Mouse (Mus musculus) v-Abl transformed pro-B cells (cell line): Measurements from ENCODE around the gene Itsn1.

Source experiments
- in situ Hi-C, 2 experiments: fragments of 400-800 bp; cut with MboI; formaldehyde crosslinking; loops; one replicate each; pipeline ENCODE4 v1.15.1; 2025; ENCODE audit not compliant: unreplicated experiment in 2 of 2

Itsn1 gene

DNA sequence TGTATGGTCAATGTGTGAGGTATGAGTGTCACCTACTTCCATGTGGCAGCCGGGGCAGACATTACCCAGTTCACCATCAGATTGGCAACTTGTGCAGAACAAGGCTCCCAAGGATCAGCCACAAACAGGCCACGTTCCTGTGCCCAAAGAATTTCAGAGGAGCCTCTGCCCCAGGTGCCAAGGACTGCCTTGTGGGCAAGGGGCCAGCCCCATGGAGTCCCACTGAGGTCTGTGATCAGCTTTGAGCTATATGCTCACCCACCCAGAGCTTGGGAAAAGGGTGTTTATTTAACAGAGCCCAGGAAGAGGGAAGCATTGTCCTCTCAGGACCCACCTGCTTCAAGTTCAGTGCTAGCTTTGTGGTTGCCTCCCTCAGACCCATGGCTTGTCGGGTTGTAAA is 159.3 kb downstream of the Itsn1 start:
- in situ Hi-C loops = loop anchor here (5.0 kb wide), 1 partner anchor 166 kb away; no protein-coding TSS in a partner anchor

GRCm38 (mm10) chr16:91889831-91890230 is 160.8 kb downstream of the Itsn1 start:
- in situ Hi-C loops = loop anchor here (5.0 kb wide), 1 partner anchor 168 kb away; no protein-coding TSS in a partner anchor

DNA sequence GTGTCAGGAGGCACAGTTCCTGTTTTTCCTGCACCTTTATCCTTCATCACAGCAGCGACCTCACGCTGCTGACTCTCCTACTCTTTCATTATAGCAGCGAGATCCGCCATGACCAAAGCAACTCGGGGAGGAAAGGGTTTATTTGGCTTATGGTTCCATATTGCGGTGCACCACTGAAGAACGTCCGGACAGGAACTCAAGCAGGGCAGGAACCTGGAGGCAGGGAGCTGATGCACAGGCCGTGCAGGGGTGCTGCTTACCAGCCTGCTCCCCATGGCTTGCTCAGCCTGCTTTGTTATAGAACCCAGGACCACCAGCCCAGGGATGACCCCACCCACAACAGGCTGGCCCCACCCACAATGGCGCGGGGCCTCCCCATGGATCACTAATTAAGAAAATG is 162.1 kb downstream of the Itsn1 start:
- in situ Hi-C loops = no loop called here

- in situ Hi-C loops = no loop called here
These were observed 167.3 kb downstream of the Itsn1 start for GRCm38 (mm10) chr16:91896426-91896830.

GRCm38 (mm10) chr16:91898850-91899848 is 170.1 kb downstream of the Itsn1 start:
- in situ Hi-C loops = no loop called here

DNA sequence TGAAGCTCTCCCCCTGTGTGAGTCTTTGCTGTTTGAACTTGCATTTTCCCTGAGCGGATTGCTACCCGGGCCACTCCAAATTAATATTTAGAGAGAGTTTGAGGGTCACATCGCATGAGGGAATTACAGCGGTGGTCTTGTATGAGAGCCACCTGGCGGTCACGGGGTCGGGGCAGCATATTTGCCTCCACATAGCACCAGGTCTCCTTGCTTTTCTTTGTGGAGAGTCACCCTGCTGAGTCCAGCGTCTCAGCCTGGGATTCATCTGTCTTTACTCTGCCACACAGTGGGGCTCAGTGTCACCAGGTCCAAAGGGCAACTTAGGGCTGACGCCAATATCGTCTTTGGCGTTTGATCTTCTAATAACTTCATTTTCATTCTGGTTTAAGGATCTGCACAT is 171.2 kb downstream of the Itsn1 start:
- in situ Hi-C loops = loop anchor here (25.0 kb wide), 2 partner anchors 538 to 813 kb away; partner anchors contain the start of genes 4932438H23Rik (in 1 of the 2) and Ifnar2 (in 1 of the 2)

DNA sequence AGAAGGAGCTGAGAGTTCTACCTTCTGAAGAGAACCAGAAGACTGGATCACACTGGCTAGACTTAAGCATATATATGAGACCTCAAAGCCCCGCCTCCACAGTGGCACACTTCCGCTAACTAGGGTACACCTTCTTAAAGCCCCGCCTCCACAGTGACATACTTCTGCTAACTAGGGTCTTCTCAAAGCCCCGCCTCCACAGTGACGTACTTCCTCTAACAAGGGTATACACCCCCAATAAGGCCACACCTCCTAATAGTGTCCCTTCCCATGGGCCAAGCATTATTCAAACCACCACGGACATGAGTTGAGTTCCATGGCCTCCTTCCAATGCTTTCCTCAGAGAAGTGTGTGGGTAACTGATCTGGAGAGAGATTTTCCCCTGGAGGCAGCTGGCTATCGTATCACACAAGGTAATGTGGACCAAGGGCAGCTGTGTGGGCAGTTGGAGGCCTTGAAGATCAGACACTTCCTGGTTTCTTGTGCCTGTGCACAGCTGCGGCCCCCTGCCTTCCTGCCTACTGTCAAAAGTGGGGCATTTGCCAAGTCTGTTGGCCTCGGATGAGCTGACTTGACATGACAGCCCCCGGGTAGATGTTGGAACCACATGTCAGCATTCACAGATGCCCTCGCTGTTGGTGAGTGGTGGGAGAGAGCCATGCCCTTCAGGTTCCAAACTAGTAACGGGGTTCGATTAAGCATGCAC is 174.9 kb downstream of the Itsn1 start:
- in situ Hi-C loops = loop anchor here (25.0 kb wide), 2 partner anchors 542 to 817 kb away; partner anchors contain the start of genes 4932438H23Rik (in 1 of the 2) and Ifnar2 (in 1 of the 2)

DNA sequence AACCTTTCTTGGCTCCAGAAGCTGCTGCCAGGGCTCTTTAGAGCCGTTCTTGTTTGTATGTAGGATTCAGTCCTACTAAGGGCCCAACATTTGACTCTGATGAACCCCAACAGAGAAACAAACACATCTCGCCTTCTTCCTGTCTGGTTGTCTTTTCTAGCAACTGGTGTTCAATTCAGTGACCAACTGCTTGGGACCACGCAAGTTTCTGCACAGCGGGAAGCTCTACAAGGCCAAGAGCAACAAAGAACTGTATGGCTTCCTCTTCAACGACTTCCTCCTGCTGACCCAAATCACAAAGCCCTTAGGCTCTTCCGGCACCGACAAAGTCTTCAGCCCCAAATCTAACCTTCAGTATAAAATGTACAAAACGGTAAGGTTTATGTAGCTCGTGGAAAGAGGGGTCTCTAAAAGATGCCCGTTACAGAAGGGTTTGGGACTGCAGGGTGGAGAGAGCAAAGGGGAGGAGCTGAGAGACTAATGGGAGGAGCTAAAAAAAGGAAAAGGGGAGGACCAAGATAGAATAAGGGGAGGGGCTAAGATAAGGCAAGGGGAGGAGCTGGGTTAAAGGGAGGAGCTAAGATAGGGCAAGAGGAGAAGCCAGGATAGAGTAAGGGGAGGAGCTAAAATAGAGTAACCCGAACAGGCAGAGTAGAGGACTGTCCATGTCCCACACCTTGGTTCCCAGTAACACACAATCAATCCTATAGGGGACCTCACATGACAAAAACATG is 176.2 kb downstream of the Itsn1 start:
- in situ Hi-C loops = loop anchor here (25.0 kb wide), 2 partner anchors 543 to 818 kb away; partner anchors contain the start of genes 4932438H23Rik (in 1 of the 2) and Ifnar2 (in 1 of the 2)

DNA sequence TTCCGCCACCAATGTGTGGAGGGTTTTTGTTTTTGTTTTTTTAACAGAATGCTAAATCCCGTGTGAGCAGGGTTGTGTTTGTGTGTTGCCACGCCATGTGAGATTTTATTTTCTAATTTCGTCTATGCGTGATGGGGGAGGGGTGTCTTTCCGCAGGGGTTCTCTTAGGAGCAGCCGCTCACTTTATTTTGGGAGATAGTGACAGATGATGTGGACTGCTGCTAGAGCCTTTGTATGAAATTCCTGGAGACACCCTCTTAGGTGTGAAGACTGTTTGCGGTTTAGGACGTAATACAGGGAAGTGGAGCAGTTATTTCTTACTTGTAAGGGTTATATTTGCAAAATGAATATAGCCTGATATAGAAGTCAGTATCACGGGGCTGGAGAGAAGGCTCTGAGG is 176.9 kb downstream of the Itsn1 start:
- in situ Hi-C loops = loop anchor here (25.0 kb wide), 2 partner anchors 544 to 819 kb away; partner anchors contain the start of genes 4932438H23Rik (in 1 of the 2) and Ifnar2 (in 1 of the 2)

DNA sequence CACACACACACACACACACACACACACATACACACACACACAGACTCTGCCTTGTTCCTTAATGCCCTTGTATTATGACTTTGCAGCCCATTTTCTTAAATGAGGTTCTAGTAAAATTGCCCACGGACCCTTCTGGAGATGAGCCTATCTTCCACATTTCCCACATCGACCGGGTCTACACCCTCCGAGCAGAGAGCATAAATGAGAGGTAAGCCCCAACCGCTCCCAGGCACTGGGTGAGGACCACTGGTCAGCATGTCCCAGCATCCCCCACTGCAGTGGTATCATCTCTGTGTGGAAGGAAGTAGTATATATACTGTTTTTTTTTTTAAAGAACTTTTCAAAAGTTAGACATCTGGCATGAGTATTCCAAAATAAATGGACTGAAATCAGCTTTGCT is 177.6 kb downstream of the Itsn1 start:
- in situ Hi-C loops = loop anchor here (25.0 kb wide), 2 partner anchors 544 to 819 kb away; partner anchors contain the start of genes 4932438H23Rik (in 1 of the 2) and Ifnar2 (in 1 of the 2)

- in situ Hi-C loops = loop anchor here (25.0 kb wide), 2 partner anchors 545 to 820 kb away; partner anchors contain the start of genes 4932438H23Rik (in 1 of the 2) and Ifnar2 (in 1 of the 2)
These were observed 178.1 kb downstream of the Itsn1 start for GRCm38 (mm10) chr16:91907158-91907557.

DNA sequence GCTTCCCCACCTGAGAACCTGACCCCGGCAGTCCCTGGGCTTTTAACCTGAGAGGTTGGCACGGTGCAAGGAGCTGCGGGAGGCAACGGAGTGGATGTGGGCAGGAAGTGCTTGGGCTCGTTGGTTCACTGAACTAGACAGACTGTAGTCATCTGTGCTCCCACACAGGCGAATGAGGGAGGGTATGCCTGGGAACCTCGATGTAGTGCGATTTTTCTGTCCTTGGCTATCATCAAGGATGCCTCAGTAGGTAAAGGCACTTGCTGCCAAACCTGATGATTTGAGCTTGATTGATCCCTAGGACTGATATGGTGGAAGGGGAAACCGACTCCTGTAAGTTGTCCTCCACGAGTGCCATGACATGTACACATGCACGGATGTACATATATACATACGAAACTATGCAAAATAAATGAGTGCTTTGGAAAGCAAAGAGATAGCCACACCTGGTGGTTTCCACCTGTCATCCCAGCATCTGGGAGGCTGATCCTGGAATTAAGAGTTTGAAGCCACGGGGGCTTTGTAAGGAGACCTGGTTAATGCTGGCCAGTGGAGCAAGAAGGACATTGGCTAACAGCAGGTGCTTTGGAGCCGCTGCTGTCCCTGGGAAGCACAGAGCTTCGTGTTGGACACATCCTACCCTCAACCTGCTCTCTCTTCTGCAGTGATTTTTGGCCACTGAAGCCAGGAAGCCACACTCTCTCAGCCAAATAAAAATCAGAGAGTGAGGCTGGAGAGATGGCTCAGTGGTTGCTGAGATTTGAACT is 180.7 kb downstream of the Itsn1 start:
- in situ Hi-C loops = loop anchor here (10.0 to 25.0 kb wide), 5 partner anchors 185 to 825 kb away; partner anchors contain the start of genes 4932438H23Rik (in 1 of the 2), Cryzl1 (in 1 of the 2), Ifnar2 (in 1 of the 2) and Itsn1 (in 1 of the 2)

- in situ Hi-C loops = loop anchor here (10.0 to 25.0 kb wide), 5 partner anchors 193 to 833 kb away; partner anchors contain the start of genes 4932438H23Rik (in 1 of the 2), Cryzl1 (in 1 of the 2), Ifnar2 (in 1 of the 2) and Itsn1 (in 1 of the 2)
These were observed 188.6 kb downstream of the Itsn1 start for GRCm38 (mm10) chr16:91917631-91918096.

DNA sequence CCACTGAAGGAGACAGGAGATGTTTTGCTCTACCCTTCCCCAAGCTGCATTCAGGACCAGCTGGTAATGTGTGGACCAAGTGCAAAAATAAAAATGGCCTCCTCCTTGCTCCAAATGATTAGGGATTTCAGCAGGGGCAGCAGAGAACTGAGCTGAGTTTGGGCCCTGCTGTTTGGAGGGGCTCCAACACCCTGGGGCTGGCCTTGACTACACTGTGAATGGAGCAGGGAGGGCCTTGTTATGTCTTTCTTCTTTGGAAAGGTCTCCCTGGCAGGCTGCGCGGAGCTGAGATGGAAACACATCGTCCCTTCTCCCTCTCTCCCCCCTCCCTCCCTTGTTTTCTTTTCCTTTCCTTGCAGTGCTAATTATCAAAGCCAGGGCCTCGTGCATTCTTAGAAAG is 189.4 kb downstream of the Itsn1 start:
- in situ Hi-C loops = loop anchor here (10.0 to 25.0 kb wide), 5 partner anchors 194 to 834 kb away; partner anchors contain the start of genes 4932438H23Rik (in 1 of the 2), Cryzl1 (in 1 of the 2), Ifnar2 (in 1 of the 2) and Itsn1 (in 1 of the 2)

- in situ Hi-C loops = loop anchor here (10.0 to 25.0 kb wide), 5 partner anchors 194 to 834 kb away; partner anchors contain the start of genes 4932438H23Rik (in 1 of the 2), Cryzl1 (in 1 of the 2), Ifnar2 (in 1 of the 2) and Itsn1 (in 1 of the 2)
These were observed 190.0 kb downstream of the Itsn1 start for GRCm38 (mm10) chr16:91919056-91919455.

GRCm38 (mm10) chr16:91921340-91921739 is 192.3 kb downstream of the Itsn1 start:
- in situ Hi-C loops = loop anchor here (25.0 kb wide), 2 partner anchors 559 to 834 kb away; partner anchors contain the start of genes 4932438H23Rik (in 1 of the 2) and Ifnar2 (in 1 of the 2)

GRCm38 (mm10) chr16:91922939-91923338 is 193.9 kb downstream of the Itsn1 start:
- in situ Hi-C loops = loop anchor here (25.0 kb wide), 2 partner anchors 561 to 836 kb away; partner anchors contain the start of genes 4932438H23Rik (in 1 of the 2) and Ifnar2 (in 1 of the 2)

DNA sequence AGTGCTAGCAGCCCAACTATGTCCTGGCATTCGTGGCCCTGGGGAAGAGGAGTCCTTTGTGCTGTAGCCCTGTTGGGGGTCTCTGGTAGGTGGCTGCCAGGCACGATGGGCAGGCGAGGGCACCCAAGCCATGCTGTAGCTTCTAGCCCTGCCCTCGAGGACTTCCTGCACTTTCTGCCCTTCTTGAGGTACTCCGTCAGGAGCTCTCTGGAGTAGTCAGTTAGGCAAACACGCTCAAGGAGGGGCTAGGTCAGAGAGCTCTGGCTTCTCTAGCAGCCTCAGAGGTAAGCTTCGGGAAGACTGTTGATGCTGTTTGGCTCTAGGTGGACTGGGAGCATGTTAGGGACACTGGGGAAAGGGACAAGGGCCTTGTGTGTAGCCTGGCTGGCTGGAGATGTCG is 195.3 kb downstream of the Itsn1 start:
- in situ Hi-C loops = loop anchor here (25.0 kb wide), 2 partner anchors 562 to 837 kb away; partner anchors contain the start of genes 4932438H23Rik (in 1 of the 2) and Ifnar2 (in 1 of the 2)
